Mouse (Mus musculus) hindbrain, embryonic 16.5 days (tissue): ENCODE data around the gene Dock4. TPM values are rescaled to one million over a fixed set of nuclear protein-coding genes. Genes with fewer than 3 reads are reported as not detected.

Experiments used
- ATAC-seq: fragments of 200-750 bp; cut with Nextera tagmentation; 2 replicates; pipeline ENCODE4 v1.8.0; 2017; ENCODE audit warnings: moderate TSS enrichment, moderate library complexity
- H3K27ac ChIP-seq: fragments of 300-500 bp; sonication (generic); 2 replicates; pipeline ENCODE4 v1.5.1; 2014; ENCODE audit warnings: low read depth, mild to moderate bottlenecking, control low read depth, low read length, moderate library complexity
- H3K27me3 ChIP-seq: fragments of 300-500 bp; sonication (generic); replicated peaks from 2 replicates; pipeline ENCODE4 v1.6.1; 2014; ENCODE audit warnings: low read length; ENCODE audit not compliant: control insufficient read depth, insufficient read depth
- H3K36me3 ChIP-seq: fragments of 300-500 bp; sonication (generic); 2 replicates; pipeline ENCODE4 v1.6.1; 2014; ENCODE audit warnings: mild to moderate bottlenecking, low read length, moderate library complexity, mixed read lengths; ENCODE audit not compliant: control insufficient read depth, insufficient read depth
- H3K4me1 ChIP-seq: fragments of 300-500 bp; sonication (generic); 2 replicates; pipeline ENCODE4 v1.6.1; 2014; ENCODE audit warnings: low read depth, low read length; ENCODE audit not compliant: control insufficient read depth, insufficient read depth
- H3K4me2 ChIP-seq: fragments of 300-500 bp; sonication (generic); 2 replicates; pipeline ENCODE4 v1.6.1; 2014; ENCODE audit warnings: mild to moderate bottlenecking, low read length, control low read depth, moderate library complexity
- H3K4me3 ChIP-seq: fragments of 300-500 bp; sonication (generic); 2 replicates; pipeline ENCODE4 v1.5.1; 2014; ENCODE audit warnings: mild to moderate bottlenecking, low read length, control low read depth, moderate library complexity
- H3K9ac ChIP-seq: fragments of 300-500 bp; sonication (generic); 2 replicates; pipeline ENCODE4 v1.6.1; 2014; ENCODE audit warnings: low read depth, mild to moderate bottlenecking, control low read depth, low read length, moderate library complexity
- H3K9me3 ChIP-seq: fragments of 300-500 bp; sonication (generic); 2 replicates; pipeline ENCODE4 v1.6.1; 2014; ENCODE audit warnings: mild to moderate bottlenecking, low read length, moderate library complexity; ENCODE audit not compliant: control insufficient read depth
- WGBS: fragments of 180-500 bp; shearing (Covaris S2); extraction: QIAGEN DNeasy Blood & Tissue Kit; methylation state at CpG from one replicate; pipeline ENCODE4 v1.1.7; 2014; 5-methylcytosine and 5-hydroxymethylcytosine counted together
- polyA plus RNA-seq: library from polyadenylated mRNA; unstranded; fragments of >200 nt; fragmentation: Nextera tagmentation; extraction: Ambion mirVana; gene quantifications from 2 replicates; pipeline ENCODE4 v1.2.1, GENCODE M21; 2015

Gene Dock4
- polyA plus RNA-seq, 1 experiment from 2014 or later = 28.9 TPM

GRCm38 (mm10) chr12:40814659-40815363, 369.1 kb downstream of the Dock4 start:
- Histone ChIP-seq H3K9ac (no peak overlapping the region), H3K9me3 (no peaks in the 10 kb centered on the region), H3K4me3 (no peak overlapping the region), H3K4me2 (no peak overlapping the region), H3K27ac (no peak overlapping the region), H3K4me1 (no peaks in the 10 kb centered on the region), H3K27me3 (no peaks in the 10 kb centered on the region), H3K36me3 (peaks cover 19% of the 10 kb centered on the region)
- no peak for ATAC-seq

- 92% methylated on average over 6 of the region's 6 CpGs for WGBS
- H3K4me1 ChIP-seq = no peaks in the 10 kb centered on the region
- no peak for ATAC-seq
- no peak overlapping the region for H3K9ac ChIP-seq
- H3K27ac ChIP-seq = no peak overlapping the region
- no peak overlapping the region for H3K4me2 ChIP-seq
- no peaks in the 10 kb centered on the region for H3K9me3 ChIP-seq
- H3K36me3 ChIP-seq = peaks cover 10% of the 10 kb centered on the region
- no peak overlapping the region for H3K4me3 ChIP-seq
- no peaks in the 10 kb centered on the region for H3K27me3 ChIP-seq
These were observed 372.4 kb downstream of the Dock4 start for GRCm38 (mm10) chr12:40818046-40818708.

GRCm38 (mm10) chr12:40823631-40824030, 377.9 kb downstream of the Dock4 start:
- Histone ChIP-seq H3K9me3 (no peaks in the 10 kb centered on the region), H3K27ac (no peak overlapping the region), H3K4me1 (no peaks in the 10 kb centered on the region), H3K36me3 (peaks cover 5% of the 10 kb centered on the region; the same call in 1 of the 2 replicates), H3K4me3 (no peak overlapping the region), H3K9ac (no peak overlapping the region), H3K4me2 (no peak overlapping the region), H3K27me3 (no peaks in the 10 kb centered on the region)
- ATAC-seq = no peak
- 97% methylated on average over 5 of the region's 5 CpGs for WGBS

- ATAC-seq = no peak
- Histone ChIP-seq H3K4me1 (no peaks in the 10 kb centered on the region), H3K27me3 (no peaks in the 10 kb centered on the region), H3K36me3 (peaks cover 5% of the 10 kb centered on the region), H3K9me3 (no peaks in the 10 kb centered on the region), H3K4me3 (no peak overlapping the region), H3K9ac (no peak overlapping the region), H3K27ac (no peak overlapping the region), H3K4me2 (no peak overlapping the region)
- whole genome bisulfite sequencing = 68% methylated on average over 2 of the region's 2 CpGs
These were observed 378.5 kb downstream of the Dock4 start for GRCm38 (mm10) chr12:40824251-40824650.

GRCm38 (mm10) chr12:40825935-40826460, 380.2 kb downstream of the Dock4 start:
- no peak overlapping the region for H3K4me3 ChIP-seq
- H3K4me1 ChIP-seq = no peaks in the 10 kb centered on the region
- H3K27ac ChIP-seq = no peak overlapping the region
- WGBS = 89% methylated on average over 5 of the region's 5 CpGs
- no peaks in the 10 kb centered on the region for H3K9me3 ChIP-seq
- H3K36me3 ChIP-seq = peaks cover 4% of the 10 kb centered on the region
- ATAC-seq = no peak
- no peaks in the 10 kb centered on the region for H3K27me3 ChIP-seq
- no peak overlapping the region for H3K9ac ChIP-seq
- no peak overlapping the region for H3K4me2 ChIP-seq

- H3K9me3 ChIP-seq = no peaks in the 10 kb centered on the region
- H3K9ac ChIP-seq = no peak overlapping the region
- peaks cover 4% of the 10 kb centered on the region for H3K36me3 ChIP-seq
- WGBS = 60% methylated on average over 3 of the region's 3 CpGs
- no peaks in the 10 kb centered on the region for H3K27me3 ChIP-seq
- ATAC-seq = no peak
- H3K4me2 ChIP-seq = no peak overlapping the region
- no peaks in the 10 kb centered on the region for H3K4me1 ChIP-seq
- H3K4me3 ChIP-seq = no peak overlapping the region
- H3K27ac ChIP-seq = no peak overlapping the region
These were observed 380.7 kb downstream of the Dock4 start for GRCm38 (mm10) chr12:40826491-40826890.

GRCm38 (mm10) chr12:40828025-40828424, 382.3 kb downstream of the Dock4 start:
- Histone ChIP-seq H3K27ac (no peak overlapping the region), H3K9ac (no peak overlapping the region), H3K36me3 (peaks cover 9% of the 10 kb centered on the region), H3K9me3 (no peaks in the 10 kb centered on the region), H3K4me3 (no peak overlapping the region), H3K4me2 (no peak overlapping the region), H3K4me1 (no peaks in the 10 kb centered on the region), H3K27me3 (no peaks in the 10 kb centered on the region)
- peak; percentile 72 for ATAC-seq

- WGBS = 83% methylated on average over 1 of the region's 1 CpGs
These were observed 383.5 kb downstream of the Dock4 start for GRCm38 (mm10) chr12:40829269-40829668.

GRCm38 (mm10) chr12:40832157-40832556, 386.4 kb downstream of the Dock4 start:
- Histone ChIP-seq H3K9me3 (no peaks in the 10 kb centered on the region), H3K4me1 (no peaks in the 10 kb centered on the region), H3K9ac (no peak overlapping the region), H3K4me3 (no peak overlapping the region), H3K4me2 (no peak overlapping the region), H3K27ac (no peak overlapping the region), H3K36me3 (peaks cover 19% of the 10 kb centered on the region), H3K27me3 (no peaks in the 10 kb centered on the region)
- WGBS = 63% methylated on average over 8 of the region's 8 CpGs
- peak; percentile 71 for ATAC-seq

More at GRCm38 (mm10) chr12:40829269-40829668, 383.5 kb downstream of the Dock4 start:
- H3K9ac ChIP-seq = no peak overlapping the region
- H3K4me1 ChIP-seq = no peaks in the 10 kb centered on the region
- no peak overlapping the region for H3K4me2 ChIP-seq
- H3K27ac ChIP-seq = no peak overlapping the region
- no peaks in the 10 kb centered on the region for H3K9me3 ChIP-seq
- no peaks in the 10 kb centered on the region for H3K27me3 ChIP-seq
- no peak overlapping the region for H3K4me3 ChIP-seq
- no peak for ATAC-seq
- H3K36me3 ChIP-seq = peaks cover 12% of the 10 kb centered on the region
